Mouse (Mus musculus) stomach, embryonic 15.5 days (tissue): Measurements from ENCODE around the gene Pus7. TPM values are rescaled to one million over a fixed set of nuclear protein-coding genes. Genes with fewer than 3 reads are reported as not detected.
"Not testable (repeated sequence)": the region's sequence is repeated elsewhere in the genome, so short reads cannot be mapped to it uniquely, and the experiment has no call there.

Source experiments
- ATAC-seq: fragments of 200-750 bp; cut with Nextera tagmentation; 2 replicates; pipeline ENCODE4 v1.8.0; 2017; ENCODE audit warnings: low read depth, moderate number of reproducible peaks, moderate TSS enrichment; ENCODE audit not compliant: insufficient read depth, low FRiP score
- H3K27ac ChIP-seq: fragments of 300-500 bp; sonication (generic); 2 replicates; pipeline ENCODE4 v1.5.1; 2015; ENCODE audit warnings: mild to moderate bottlenecking, inconsistent platforms
- H3K27me3 ChIP-seq: fragments of 300-500 bp; sonication (generic); replicated peaks from 2 replicates; pipeline ENCODE4 v1.6.1; 2015; ENCODE audit warnings: inconsistent platforms
- H3K36me3 ChIP-seq: fragments of 300-500 bp; sonication (generic); 2 replicates; pipeline ENCODE4 v1.6.1; 2015; ENCODE audit warnings: inconsistent platforms
- H3K4me1 ChIP-seq: fragments of 300-500 bp; sonication (generic); 2 replicates; pipeline ENCODE4 v1.6.1; 2015; ENCODE audit warnings: inconsistent platforms
- H3K4me2 ChIP-seq: fragments of 300-500 bp; sonication (generic); 2 replicates; pipeline ENCODE4 v1.6.1; 2015; ENCODE audit warnings: mild to moderate bottlenecking, inconsistent platforms
- H3K4me3 ChIP-seq: fragments of 300-500 bp; sonication (generic); replicated peaks from 2 replicates; pipeline ENCODE4 v1.5.1; 2015; ENCODE audit warnings: inconsistent platforms
- H3K9ac ChIP-seq: fragments of 300-500 bp; sonication (generic); 2 replicates; pipeline ENCODE4 v1.6.1; 2015; ENCODE audit warnings: inconsistent platforms
- H3K9me3 ChIP-seq: fragments of 300-500 bp; sonication (generic); 2 replicates; pipeline ENCODE4 v1.6.1; 2016; ENCODE audit warnings: inconsistent platforms
- WGBS: fragments of 180-500 bp; shearing (Covaris S2); methylation state at CpG from one replicate; pipeline ENCODE4 v1.1.7; 2015; 5-methylcytosine and 5-hydroxymethylcytosine counted together
- polyA plus RNA-seq: library from polyadenylated mRNA; unstranded; fragments of >200 nt; fragmentation: Nextera tagmentation; extraction: Ambion mirVana; gene quantifications from 2 replicates; pipeline ENCODE4 v1.2.1, GENCODE M21; 2015

Gene Pus7
- polyA plus RNA-seq, 1 experiment from 2014 or later = 31.0 TPM

DNA sequence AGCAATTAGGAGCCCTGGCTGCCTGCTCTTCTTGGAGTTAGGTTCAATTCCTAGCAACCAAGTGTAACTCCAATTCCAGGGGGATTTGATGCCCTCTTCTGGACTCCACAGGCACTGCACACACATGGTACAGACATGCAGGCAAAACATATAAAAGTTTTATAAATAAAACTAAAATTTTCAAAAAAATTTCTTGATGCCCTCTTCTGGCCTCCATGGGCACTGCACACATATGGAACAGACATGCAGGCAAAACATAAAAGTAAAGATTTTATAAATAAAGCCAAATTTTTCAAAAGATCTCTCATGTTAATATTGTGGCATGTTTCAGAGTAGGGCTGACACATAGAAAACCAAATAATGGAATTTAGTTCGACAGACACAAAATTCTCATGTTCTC, 73.8 kb downstream of the Pus7 start:
- H3K4me3 ChIP-seq = no peak overlapping the region
- no peak overlapping the region for H3K27ac ChIP-seq
- H3K4me2 ChIP-seq = no peak overlapping the region
- H3K4me1 ChIP-seq = no peaks in the 10 kb centered on the region
- WGBS = 92% methylated on average over 1 of the region's 1 CpGs
- ATAC-seq = no peak
- H3K27me3 ChIP-seq = no peaks in the 10 kb centered on the region
- peaks cover 39% of the 10 kb centered on the region for H3K36me3 ChIP-seq
- H3K9me3 ChIP-seq = no peaks in the 10 kb centered on the region; the same call in 1 of the 2 replicates
- no peak overlapping the region for H3K9ac ChIP-seq

DNA sequence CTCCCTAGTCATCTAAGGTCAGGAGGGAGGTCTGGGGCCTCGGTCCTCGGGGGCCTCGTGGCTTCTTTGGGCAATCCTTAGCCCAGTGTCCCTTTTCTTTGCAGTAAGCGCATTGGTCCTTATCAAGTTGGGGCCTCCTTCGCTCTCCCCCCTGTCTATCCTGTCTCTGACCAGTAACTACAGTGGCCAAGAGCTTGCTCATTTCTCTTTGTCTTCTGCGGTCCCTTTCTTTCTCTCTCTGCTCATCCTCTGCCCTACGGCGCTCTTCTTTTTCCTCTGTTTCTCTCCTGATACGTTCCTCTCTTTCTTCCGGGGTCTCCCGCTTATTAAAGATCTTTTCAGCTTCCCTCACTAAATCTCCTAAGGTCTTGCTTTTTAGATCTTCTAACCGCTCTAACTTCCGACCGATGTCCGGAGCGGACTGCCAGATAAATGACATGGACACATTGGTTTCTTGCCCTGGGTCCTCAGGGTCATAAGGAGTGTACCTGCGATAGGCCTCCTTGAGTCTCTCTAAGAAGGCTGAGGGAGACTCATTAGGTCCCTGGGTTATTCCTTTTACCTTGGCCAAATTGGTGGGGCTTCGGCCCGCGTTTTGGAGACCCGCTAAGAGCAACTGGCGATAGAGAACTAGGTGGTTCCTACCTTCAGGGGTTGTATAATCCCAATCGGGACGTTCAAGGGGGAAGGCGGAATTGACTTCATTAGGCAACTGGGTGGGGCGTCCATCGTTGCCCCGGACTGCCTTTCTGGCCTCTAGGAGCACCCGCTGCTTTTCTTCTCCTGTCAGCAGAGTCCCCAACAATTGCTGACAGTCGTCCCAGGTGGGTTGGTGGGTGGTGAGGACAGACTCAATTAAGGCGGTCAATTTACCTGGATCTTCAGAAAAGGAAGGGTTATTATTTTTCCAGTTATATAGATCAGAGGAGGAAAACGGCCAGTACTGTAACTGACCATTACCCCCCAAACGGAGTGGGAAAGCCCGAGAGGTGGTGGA, 76.6 kb downstream of the Pus7 start:
- H3K4me2 ChIP-seq, H3K4me3 ChIP-seq, H3K27ac ChIP-seq, H3K9ac ChIP-seq, ATAC-seq, H3K4me1 ChIP-seq, H3K27me3 ChIP-seq: not testable (repeated sequence)
- H3K36me3 ChIP-seq = peaks cover 63% of the 10 kb centered on the region
- H3K9me3 ChIP-seq = peaks cover 13% of the 10 kb centered on the region
- WGBS = 97% methylated on average over 34 of the region's 34 CpGs

DNA sequence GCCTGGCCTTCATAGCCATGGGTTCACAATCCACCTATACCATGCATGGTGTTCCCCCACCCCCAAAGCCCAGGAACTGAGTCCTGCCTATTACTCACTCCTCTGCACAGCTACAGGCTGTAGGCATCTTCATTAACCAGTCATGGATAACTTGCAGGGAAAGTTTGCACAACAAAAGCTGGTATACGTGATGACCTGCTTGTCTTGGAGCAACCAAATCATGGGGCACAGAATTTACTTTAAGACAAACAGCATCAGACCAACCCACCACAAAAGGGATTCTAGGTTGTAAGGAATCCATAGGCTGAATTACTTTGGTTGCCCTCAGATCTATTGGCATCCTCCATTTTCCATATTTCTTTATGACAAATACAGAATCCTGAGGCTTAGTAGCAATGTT, 86.1 kb downstream of the Pus7 start:
- no peaks in the 10 kb centered on the region for H3K9me3 ChIP-seq
- peaks cover 16% of the 10 kb centered on the region for H3K36me3 ChIP-seq
- no peaks in the 10 kb centered on the region for H3K4me1 ChIP-seq
- 91% methylated on average over 1 of the region's 1 CpGs for WGBS
- no peak overlapping the region for H3K4me3 ChIP-seq
- H3K27ac ChIP-seq = no peak overlapping the region
- no peaks in the 10 kb centered on the region for H3K27me3 ChIP-seq
- no peak overlapping the region for H3K4me2 ChIP-seq
- H3K9ac ChIP-seq = no peak overlapping the region
- ATAC-seq = no peak

Other genes starting within 250 kb of the Pus7 start
- 40.3 and 41.1 TPM in 2 replicates for gene Srpk2, start 99.1 kb downstream of the Pus7 start, polyA plus RNA-seq
- gene Rint1, start 4.0 kb upstream of the Pus7 start, polyA plus RNA-seq = 41.9 and 42.0 TPM in 2 replicates
- 115 and 116 TPM in 2 replicates for gene Tomm7, start 60.5 kb upstream of the Pus7 start, polyA plus RNA-seq
- 18.0 and 18.2 TPM in 2 replicates for gene Fam126a, start 247.0 kb upstream of the Pus7 start, polyA plus RNA-seq